Mouse (Mus musculus): ENCODE measurements around the gene Krt1. TPM values are rescaled to one million over a fixed set of nuclear protein-coding genes. Genes with fewer than 3 reads are reported as not detected.

Krt1 gene
- polyA plus RNA-seq, 1 experiment from 2014 or later = 2.0 TPM

GRCm38 (mm10) chr15:101858673-101859425 is 8.3 kb upstream of the Krt1 start:
- H3K9me3 ChIP-seq = no peaks in the 10 kb centered on the region
- peak overlapping the region; percentile 77; the same call in 1 of the 2 replicates for H3K4me2 ChIP-seq
- H3K9ac ChIP-seq (replicated peaks) = no peak overlapping the region
- WGBS = 7% methylated on average over 11 of the region's 11 CpGs
- no peaks in the 10 kb centered on the region for H3K36me3 ChIP-seq
- ATAC-seq (ENCODE audit: insufficient number of reproducible peaks, insufficient read depth, low FRiP score, low TSS enrichment, low read depth) = no peak
- H3K4me3 ChIP-seq (replicated peaks) = peak overlapping the region; percentile 45; the same call in 1 of the 2 replicates
- peaks cover 88% of the 10 kb centered on the region for H3K27me3 ChIP-seq
- H3K27ac ChIP-seq = no peak overlapping the region
- peaks cover 11% of the 10 kb centered on the region for H3K4me1 ChIP-seq (replicated peaks)

DNA sequence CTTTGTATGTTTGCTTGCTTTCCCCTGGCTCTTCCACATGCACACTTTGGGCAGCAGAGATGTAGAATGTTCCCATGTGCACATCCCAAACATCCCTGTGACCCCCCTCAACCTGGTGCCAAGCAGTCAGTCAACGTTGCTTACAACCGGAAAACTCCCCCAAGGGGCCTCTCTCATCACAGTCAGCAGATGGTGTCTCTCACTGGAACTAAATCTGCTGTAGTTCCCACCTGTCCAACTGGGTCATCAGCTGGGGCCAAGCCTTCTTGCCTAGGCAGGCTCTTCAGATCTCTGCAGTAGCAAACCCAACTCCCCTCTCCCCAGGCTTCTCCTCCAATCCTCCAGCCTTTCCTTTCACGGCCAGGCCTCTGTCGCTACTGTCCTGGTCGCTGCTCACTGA is 6.1 kb upstream of the Krt1 start:
- Histone ChIP-seq H3K4me1 (replicated peaks) (peaks cover 11% of the 10 kb centered on the region), H3K27ac (no peak overlapping the region), H3K27me3 (peaks cover 96% of the 10 kb centered on the region), H3K9me3 (no peaks in the 10 kb centered on the region), H3K36me3 (no peaks in the 10 kb centered on the region), H3K9ac (replicated peaks) (no peak overlapping the region), H3K4me2 (no peak overlapping the region), H3K4me3 (replicated peaks) (no peak overlapping the region)
- 51% methylated on average over 5 of the region's 5 CpGs for WGBS
- ATAC-seq (ENCODE audit: insufficient number of reproducible peaks, insufficient read depth, low FRiP score, low TSS enrichment, low read depth) = no peak

- Histone ChIP-seq H3K4me2 (no peak overlapping the region), H3K4me1 (replicated peaks) (peaks cover 11% of the 10 kb centered on the region), H3K9ac (replicated peaks) (no peak overlapping the region), H3K4me3 (replicated peaks) (no peak overlapping the region), H3K27ac (no peak overlapping the region), H3K9me3 (no peaks in the 10 kb centered on the region), H3K27me3 (peaks cover 92% of the 10 kb centered on the region), H3K36me3 (no peaks in the 10 kb centered on the region)
- WGBS = 74% methylated on average over 3 of the region's 3 CpGs
- no peak for ATAC-seq (ENCODE audit: insufficient number of reproducible peaks, insufficient read depth, low FRiP score, low TSS enrichment, low read depth)
Observed at GRCm38 (mm10) chr15:101855732-101856131, 5.1 kb upstream of the Krt1 start.

DNA sequence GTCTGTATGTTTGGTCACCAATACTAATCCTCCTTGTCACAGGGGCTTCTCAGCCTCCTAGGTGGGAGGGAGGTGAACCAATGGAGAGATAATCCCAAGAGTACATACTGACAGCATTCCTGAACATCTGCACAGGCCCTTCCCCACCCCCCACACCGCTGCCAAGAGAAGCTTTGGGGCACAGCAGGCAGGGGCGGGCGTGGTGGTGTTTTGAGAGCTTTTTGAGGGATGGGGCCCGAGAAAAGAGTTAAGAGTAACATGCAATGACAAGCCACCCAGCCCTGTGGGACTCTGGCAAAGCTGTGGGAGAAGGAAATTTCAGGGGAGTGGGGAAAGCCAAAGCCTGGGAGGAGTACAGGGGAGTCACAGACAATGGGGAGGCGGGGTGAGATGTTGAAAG is 3.7 kb upstream of the Krt1 start:
- H3K9me3 ChIP-seq = no peaks in the 10 kb centered on the region
- H3K4me1 ChIP-seq (replicated peaks) = peaks cover 3% of the 10 kb centered on the region
- H3K27ac ChIP-seq = no peak overlapping the region
- peaks cover 78% of the 10 kb centered on the region for H3K27me3 ChIP-seq
- no peak overlapping the region for H3K4me3 ChIP-seq (replicated peaks)
- no peak overlapping the region for H3K4me2 ChIP-seq
- no peak overlapping the region for H3K9ac ChIP-seq (replicated peaks)
- ATAC-seq (ENCODE audit: insufficient number of reproducible peaks, insufficient read depth, low FRiP score, low TSS enrichment, low read depth) = no peak
- 16% methylated on average over 5 of the region's 5 CpGs for WGBS
- no peaks in the 10 kb centered on the region for H3K36me3 ChIP-seq

DNA sequence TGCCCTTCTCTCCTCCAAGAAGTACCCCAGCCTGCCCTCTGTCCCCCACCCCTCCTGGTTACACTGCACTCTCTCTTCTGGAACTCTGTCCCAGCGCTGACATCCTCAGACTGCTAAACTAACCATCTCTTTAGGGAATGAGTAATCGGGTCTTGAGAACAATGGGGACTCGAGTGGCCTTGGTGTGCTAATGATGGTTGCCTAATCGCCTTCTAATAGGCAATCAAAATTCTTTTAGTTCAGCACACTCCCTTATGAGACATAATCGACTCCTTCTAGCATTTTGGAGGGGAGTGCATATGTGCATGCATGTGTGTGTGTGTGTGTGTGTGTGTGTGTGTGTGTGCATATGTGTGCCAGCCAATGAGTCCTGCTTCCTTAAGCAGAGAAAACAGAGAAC is 2.0 kb upstream of the Krt1 start:
- no peak overlapping the region for H3K27ac ChIP-seq
- no peaks in the 10 kb centered on the region for H3K9me3 ChIP-seq
- ATAC-seq (ENCODE audit: insufficient number of reproducible peaks, insufficient read depth, low FRiP score, low TSS enrichment, low read depth) = no peak
- no peaks in the 10 kb centered on the region for H3K4me1 ChIP-seq (replicated peaks)
- H3K36me3 ChIP-seq = no peaks in the 10 kb centered on the region
- H3K4me2 ChIP-seq = no peak overlapping the region
- no peak overlapping the region for H3K4me3 ChIP-seq (replicated peaks)
- H3K9ac ChIP-seq (replicated peaks) = no peak overlapping the region
- H3K27me3 ChIP-seq = peaks cover 71% of the 10 kb centered on the region
- 42% methylated on average over 5 of the region's 5 CpGs for WGBS

DNA sequence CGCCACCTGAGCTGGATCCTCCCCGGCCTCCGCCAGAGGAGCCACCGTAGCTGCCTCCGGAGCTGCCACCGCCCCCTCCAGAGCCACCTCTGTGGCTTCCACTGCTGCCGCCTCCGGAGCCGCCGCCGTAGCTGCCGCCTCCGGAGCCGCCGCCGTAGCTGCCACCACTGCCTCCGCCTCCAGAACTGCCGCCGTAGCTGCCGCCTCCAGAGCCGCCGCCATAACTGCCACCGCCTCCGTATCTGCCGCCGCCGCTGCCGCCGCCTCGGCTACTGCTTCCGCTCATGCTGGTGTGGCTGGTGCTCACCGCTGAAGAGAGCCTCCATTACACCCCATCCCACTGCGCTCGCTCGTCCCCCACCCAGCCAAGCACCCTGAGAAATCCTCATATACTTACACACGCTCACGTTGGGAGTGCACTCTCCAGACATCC is 4.6 kb downstream of the Krt1 start:
- Histone ChIP-seq H3K4me2 (peak overlapping the region; percentile 81), H3K4me3 (replicated peaks) (peak overlapping the region; percentile 56), H3K36me3 (no peaks in the 10 kb centered on the region), H3K9me3 (no peaks in the 10 kb centered on the region), H3K9ac (replicated peaks) (peak overlapping the region; percentile 73), H3K27me3 (peaks cover 58% of the 10 kb centered on the region), H3K4me1 (replicated peaks) (peaks cover 6% of the 10 kb centered on the region), H3K27ac (0 out of 2 replicates have a peak overlapping the region, but pooled peaks have one; percentile 12)
- no peak for ATAC-seq (ENCODE audit: insufficient number of reproducible peaks, insufficient read depth, low FRiP score, low TSS enrichment, low read depth)
- under 1% methylated on average over 37 of the region's 37 CpGs for WGBS

GRCm38 (mm10) chr15:101843192-101843591 is 7.4 kb downstream of the Krt1 start:
- Histone ChIP-seq H3K27me3 (peaks cover 53% of the 10 kb centered on the region), H3K4me3 (replicated peaks) (no peak overlapping the region), H3K27ac (no peak overlapping the region), H3K4me1 (replicated peaks) (peaks cover 6% of the 10 kb centered on the region), H3K9me3 (no peaks in the 10 kb centered on the region), H3K9ac (replicated peaks) (no peak overlapping the region), H3K4me2 (no peak overlapping the region), H3K36me3 (no peaks in the 10 kb centered on the region)
- no peak for ATAC-seq (ENCODE audit: insufficient number of reproducible peaks, insufficient read depth, low FRiP score, low TSS enrichment, low read depth)
- WGBS = 66% methylated on average over 9 of the region's 9 CpGs

DNA sequence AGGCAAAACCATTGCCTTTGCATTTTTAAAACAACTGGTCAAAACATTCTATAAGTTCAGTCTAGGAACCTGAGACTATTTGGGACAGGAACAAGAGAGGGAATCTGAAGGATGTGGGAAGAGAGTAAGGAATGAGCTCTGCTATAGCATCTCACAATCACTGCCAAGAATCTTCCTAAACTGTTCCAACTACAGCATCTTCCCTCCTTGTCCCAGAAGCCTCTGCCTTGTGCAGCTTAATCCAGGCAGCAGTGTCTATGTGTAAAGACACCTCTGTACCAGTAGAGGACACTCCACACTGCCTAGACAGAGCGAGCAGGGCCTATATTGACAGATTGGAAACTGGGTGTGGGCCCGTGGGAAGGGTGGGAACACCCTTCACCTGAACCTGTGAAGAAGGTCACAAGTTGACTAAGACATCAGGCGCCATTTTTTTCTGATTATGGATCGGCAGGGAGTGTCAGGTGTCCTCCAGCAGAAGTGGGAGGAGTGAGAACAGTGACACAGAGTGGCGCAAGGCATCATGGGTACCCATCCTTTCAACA is 15.7 kb downstream of the Krt1 start:
- Histone ChIP-seq H3K4me1 (replicated peaks) (no peaks in the 10 kb centered on the region), H3K36me3 (no peaks in the 10 kb centered on the region), H3K4me2 (no peak overlapping the region), H3K27ac (no peak overlapping the region), H3K4me3 (replicated peaks) (no peak overlapping the region), H3K9me3 (no peaks in the 10 kb centered on the region), H3K27me3 (peaks cover 2% of the 10 kb centered on the region; the same call in 1 of the 2 replicates), H3K9ac (replicated peaks) (no peak overlapping the region)
- WGBS = 61% methylated on average over 5 of the region's 5 CpGs
- ATAC-seq (ENCODE audit: insufficient number of reproducible peaks, insufficient read depth, low FRiP score, low TSS enrichment, low read depth) = no peak

DNA sequence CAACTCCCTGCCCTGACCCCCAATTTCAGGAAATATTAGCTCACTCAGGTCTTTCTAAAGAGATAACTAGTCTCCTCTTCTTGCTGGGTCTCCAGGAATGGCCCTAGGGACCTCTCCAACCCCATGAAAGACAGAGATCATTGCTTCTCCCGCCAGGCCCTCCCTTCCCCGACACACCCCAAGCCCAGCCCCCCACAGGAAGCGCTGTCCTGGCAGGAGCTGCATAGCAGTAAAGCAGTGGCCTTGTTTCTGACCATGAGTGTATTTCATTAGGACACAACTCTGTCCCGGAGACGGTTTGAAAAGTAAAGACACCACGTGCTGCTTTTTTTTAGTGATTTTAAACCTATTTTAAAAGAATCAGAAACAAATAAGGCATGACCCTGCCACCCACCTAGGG is 17.5 kb downstream of the Krt1 start:
- H3K27me3 ChIP-seq = peaks cover 6% of the 10 kb centered on the region
- no peaks in the 10 kb centered on the region for H3K4me1 ChIP-seq (replicated peaks)
- no peak for ATAC-seq (ENCODE audit: insufficient number of reproducible peaks, insufficient read depth, low FRiP score, low TSS enrichment, low read depth)
- H3K27ac ChIP-seq = no peak overlapping the region
- no peaks in the 10 kb centered on the region for H3K36me3 ChIP-seq
- H3K4me3 ChIP-seq (replicated peaks) = no peak overlapping the region
- 23% methylated on average over 6 of the region's 6 CpGs for WGBS
- no peak overlapping the region for H3K4me2 ChIP-seq
- no peak overlapping the region for H3K9ac ChIP-seq (replicated peaks)
- no peaks in the 10 kb centered on the region for H3K9me3 ChIP-seq

GRCm38 (mm10) chr15:101829441-101829840 is 21.2 kb downstream of the Krt1 start:
- no peak overlapping the region for H3K4me2 ChIP-seq
- H3K9me3 ChIP-seq = no peaks in the 10 kb centered on the region
- H3K4me3 ChIP-seq (replicated peaks) = no peak overlapping the region
- H3K27ac ChIP-seq = no peak overlapping the region
- no peaks in the 10 kb centered on the region for H3K36me3 ChIP-seq
- peaks cover 10% of the 10 kb centered on the region for H3K27me3 ChIP-seq
- no peaks in the 10 kb centered on the region for H3K4me1 ChIP-seq (replicated peaks)
- no peak for ATAC-seq (ENCODE audit: insufficient number of reproducible peaks, insufficient read depth, low FRiP score, low TSS enrichment, low read depth)
- H3K9ac ChIP-seq (replicated peaks) = no peak overlapping the region
- 71% methylated on average over 5 of the region's 5 CpGs for WGBS

GRCm38 (mm10) chr15:101821786-101822185 is 28.8 kb downstream of the Krt1 start:
- no peak for ATAC-seq (ENCODE audit: insufficient number of reproducible peaks, insufficient read depth, low FRiP score, low TSS enrichment, low read depth)
- H3K27me3 ChIP-seq = peaks cover 28% of the 10 kb centered on the region
- H3K4me2 ChIP-seq = no peak overlapping the region
- H3K4me1 ChIP-seq (replicated peaks) = peaks cover 7% of the 10 kb centered on the region; the same call in 1 of the 2 replicates
- H3K27ac ChIP-seq = no peak overlapping the region
- no peak overlapping the region for H3K4me3 ChIP-seq (replicated peaks)
- H3K9ac ChIP-seq (replicated peaks) = no peak overlapping the region
- H3K9me3 ChIP-seq = no peaks in the 10 kb centered on the region
- no peaks in the 10 kb centered on the region for H3K36me3 ChIP-seq
- WGBS = 21% methylated on average over 3 of the region's 3 CpGs

All from limb, embryonic 12.5 days (tissue).